Mouse (Mus musculus): ENCODE measurements around the gene Mtus2. TPM values are rescaled to one million over a fixed set of nuclear protein-coding genes. Genes with fewer than 3 reads are reported as not detected.
"Not testable (repeated sequence)": the region's sequence is repeated elsewhere in the genome, so short reads cannot be mapped to it uniquely, and the experiment has no call there.

Mtus2 gene
- polyA plus RNA-seq, 1 experiment from 2014 or later = 11.0 TPM

DNA sequence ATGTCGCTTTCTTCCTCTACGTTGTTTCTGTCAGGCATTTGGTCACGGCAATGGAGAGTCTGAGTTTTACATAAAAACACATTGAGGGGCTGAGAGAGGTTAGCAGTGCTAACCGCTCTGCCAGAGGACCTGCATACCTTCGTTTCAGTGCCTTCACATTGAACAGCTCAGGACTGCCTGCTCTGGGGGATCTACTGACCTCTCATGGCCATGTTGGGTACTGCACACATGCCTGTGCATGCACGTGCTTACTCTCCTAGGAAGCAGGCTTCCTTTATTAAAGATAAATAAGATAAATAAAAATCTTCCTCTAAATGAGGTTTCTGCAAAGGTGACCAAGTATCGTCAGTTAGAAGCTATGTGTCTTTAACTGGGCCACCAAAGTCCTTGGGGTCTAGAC lies 336.2 kb downstream of the Mtus2 start:
- Histone ChIP-seq H3K9me3 (no peaks in the 10 kb centered on the region; the same call in 1 of the 2 replicates), H3K36me3 (no peaks in the 10 kb centered on the region), H3K4me2 (replicated peaks) (no peak overlapping the region), H3K9ac (no peak overlapping the region), H3K4me1 (no peaks in the 10 kb centered on the region), H3K27me3 (no peaks in the 10 kb centered on the region), H3K27ac (no peak overlapping the region), H3K4me3 (no peak overlapping the region)
- WGBS = 79% methylated on average over 7 of the region's 7 CpGs
- no peak for ATAC-seq (ENCODE audit: insufficient number of reproducible peaks, insufficient read depth, low FRiP score, low TSS enrichment)

DNA sequence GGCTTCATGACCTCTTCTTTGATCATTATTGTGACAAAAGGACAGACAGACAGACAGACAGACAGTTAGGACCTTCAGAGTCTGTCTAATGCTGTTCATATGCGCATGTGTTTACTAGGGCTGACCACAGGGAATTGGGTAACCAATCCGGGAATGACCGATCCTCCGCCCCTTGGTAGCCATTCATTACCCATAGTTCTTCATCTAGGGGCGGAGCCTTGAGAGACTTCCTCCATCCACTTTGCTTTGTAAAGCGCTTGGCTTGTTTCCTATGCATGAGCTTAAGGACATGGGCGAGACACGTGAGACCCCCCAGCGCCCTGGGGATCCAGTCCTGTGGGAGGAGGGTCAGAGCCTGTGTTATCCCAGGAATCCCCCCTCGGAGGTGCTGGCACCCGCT lies 345.8 kb downstream of the Mtus2 start:
- H3K9ac ChIP-seq = no peak overlapping the region
- no peak overlapping the region for H3K4me3 ChIP-seq
- H3K4me1 ChIP-seq = no peaks in the 10 kb centered on the region
- H3K9me3 ChIP-seq = no peaks in the 10 kb centered on the region
- 78% methylated on average over 11 of the region's 11 CpGs for WGBS
- no peak for ATAC-seq (ENCODE audit: insufficient number of reproducible peaks, insufficient read depth, low FRiP score, low TSS enrichment)
- H3K27ac ChIP-seq = no peak overlapping the region
- H3K36me3 ChIP-seq = no peaks in the 10 kb centered on the region
- no peak overlapping the region for H3K4me2 ChIP-seq (replicated peaks)
- no peaks in the 10 kb centered on the region for H3K27me3 ChIP-seq

DNA sequence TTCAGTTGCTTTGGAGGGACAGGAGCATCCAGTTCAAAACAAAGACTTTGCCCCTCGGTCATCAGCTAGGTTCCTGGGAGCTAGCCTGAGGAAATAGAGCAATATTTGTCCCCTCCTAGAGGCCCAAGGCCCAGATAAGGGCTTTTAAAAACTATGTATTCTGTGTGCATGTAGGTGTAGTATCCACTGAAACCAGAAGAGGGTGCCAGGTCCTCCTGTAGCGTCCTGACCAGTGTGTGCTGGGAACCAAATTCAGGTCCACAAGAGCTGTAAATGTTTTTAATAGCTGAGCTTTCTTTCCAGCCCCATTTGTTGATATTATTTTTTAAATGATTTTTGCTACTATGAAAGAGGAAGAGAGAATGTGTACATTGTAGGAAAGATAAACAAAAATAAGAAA lies 347.0 kb downstream of the Mtus2 start:
- Histone ChIP-seq H3K9me3 (no peaks in the 10 kb centered on the region), H3K9ac (no peak overlapping the region), H3K36me3 (no peaks in the 10 kb centered on the region), H3K4me2 (replicated peaks) (no peak overlapping the region), H3K27me3 (no peaks in the 10 kb centered on the region), H3K4me1 (no peaks in the 10 kb centered on the region), H3K4me3 (no peak overlapping the region), H3K27ac (no peak overlapping the region)
- WGBS = 83% methylated on average over 2 of the region's 2 CpGs
- no peak for ATAC-seq (ENCODE audit: insufficient number of reproducible peaks, insufficient read depth, low FRiP score, low TSS enrichment)

DNA sequence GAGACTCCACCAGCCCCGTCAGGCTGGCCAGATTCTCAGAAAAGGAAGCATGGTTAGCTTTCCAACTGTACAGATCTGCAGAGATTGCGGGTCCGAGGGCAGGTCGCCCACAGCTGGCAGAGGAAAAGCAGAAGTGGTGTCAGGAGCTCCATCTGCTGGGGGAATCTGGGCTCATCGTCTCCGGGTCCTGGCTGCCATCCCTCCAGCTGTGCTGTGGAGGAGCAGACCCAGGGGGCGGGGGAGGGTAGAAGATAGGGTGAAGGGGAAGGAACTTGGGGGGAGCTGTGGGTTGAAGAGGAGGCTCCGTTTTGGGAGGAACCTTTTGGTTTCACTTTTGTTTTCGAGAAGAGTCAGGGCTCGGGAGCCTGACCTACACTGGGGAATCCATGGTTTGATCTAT lies 353.7 kb downstream of the Mtus2 start:
- WGBS = 72% methylated on average over 10 of the region's 10 CpGs
- Histone ChIP-seq H3K36me3 (no peaks in the 10 kb centered on the region), H3K9me3 (no peaks in the 10 kb centered on the region), H3K4me3 (no peak overlapping the region), H3K9ac (no peak overlapping the region), H3K4me1 (no peaks in the 10 kb centered on the region), H3K27me3 (no peaks in the 10 kb centered on the region), H3K27ac (no peak overlapping the region), H3K4me2 (replicated peaks) (no peak overlapping the region)
- no peak for ATAC-seq (ENCODE audit: insufficient number of reproducible peaks, insufficient read depth, low FRiP score, low TSS enrichment)

DNA sequence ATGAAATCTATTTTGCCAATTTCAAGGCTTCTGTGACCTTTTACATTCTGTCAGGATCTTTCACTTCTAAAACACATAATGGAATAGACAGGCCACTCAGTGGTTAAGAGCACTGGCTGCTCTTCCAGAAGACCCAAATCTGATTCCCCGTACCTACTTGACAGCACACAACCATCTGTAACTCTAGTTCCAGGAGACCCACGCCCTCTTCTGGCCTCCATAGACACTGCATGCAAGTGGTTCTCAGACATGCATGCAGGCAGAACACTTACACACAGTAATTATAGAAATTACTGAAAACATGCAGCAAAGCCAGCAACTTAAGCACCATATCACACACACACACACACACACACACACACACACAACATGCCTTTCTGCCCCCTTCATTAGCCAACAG lies 355.3 kb downstream of the Mtus2 start:
- H3K4me3 ChIP-seq = no peak overlapping the region
- no peak overlapping the region for H3K9ac ChIP-seq
- no peaks in the 10 kb centered on the region for H3K4me1 ChIP-seq
- H3K4me2 ChIP-seq (replicated peaks) = no peak overlapping the region
- ATAC-seq (ENCODE audit: insufficient number of reproducible peaks, insufficient read depth, low FRiP score, low TSS enrichment) = no peak
- H3K27me3 ChIP-seq = no peaks in the 10 kb centered on the region
- no peaks in the 10 kb centered on the region for H3K36me3 ChIP-seq
- 61% methylated on average over 2 of the region's 2 CpGs for WGBS
- no peaks in the 10 kb centered on the region for H3K9me3 ChIP-seq
- no peak overlapping the region for H3K27ac ChIP-seq

DNA sequence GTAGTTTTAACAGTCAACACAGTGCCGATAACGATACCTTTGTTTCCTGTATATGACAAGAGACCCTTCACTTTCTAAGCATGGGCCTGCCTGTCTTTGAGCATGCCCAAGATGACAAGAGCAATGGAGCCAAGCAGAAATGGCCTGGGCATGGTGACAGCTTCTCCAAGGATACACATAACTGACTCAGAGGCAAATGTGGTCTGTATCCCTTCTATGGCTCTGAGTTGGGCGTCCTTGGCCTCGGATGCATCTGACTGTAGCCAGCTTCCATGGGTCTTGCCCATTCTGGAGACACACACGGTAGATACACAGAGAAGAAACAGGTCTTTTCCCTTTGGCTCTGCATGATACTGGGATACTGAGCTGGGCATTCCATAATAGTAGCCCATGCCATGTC lies 357.8 kb downstream of the Mtus2 start:
- 94% methylated on average over 5 of the region's 5 CpGs for WGBS
- Histone ChIP-seq H3K36me3 (no peaks in the 10 kb centered on the region), H3K27me3 (no peaks in the 10 kb centered on the region), H3K9me3 (no peaks in the 10 kb centered on the region), H3K9ac (no peak overlapping the region), H3K27ac (no peak overlapping the region), H3K4me1 (no peaks in the 10 kb centered on the region), H3K4me3 (no peak overlapping the region), H3K4me2 (replicated peaks) (no peak overlapping the region)
- ATAC-seq (ENCODE audit: insufficient number of reproducible peaks, insufficient read depth, low FRiP score, low TSS enrichment) = no peak

DNA sequence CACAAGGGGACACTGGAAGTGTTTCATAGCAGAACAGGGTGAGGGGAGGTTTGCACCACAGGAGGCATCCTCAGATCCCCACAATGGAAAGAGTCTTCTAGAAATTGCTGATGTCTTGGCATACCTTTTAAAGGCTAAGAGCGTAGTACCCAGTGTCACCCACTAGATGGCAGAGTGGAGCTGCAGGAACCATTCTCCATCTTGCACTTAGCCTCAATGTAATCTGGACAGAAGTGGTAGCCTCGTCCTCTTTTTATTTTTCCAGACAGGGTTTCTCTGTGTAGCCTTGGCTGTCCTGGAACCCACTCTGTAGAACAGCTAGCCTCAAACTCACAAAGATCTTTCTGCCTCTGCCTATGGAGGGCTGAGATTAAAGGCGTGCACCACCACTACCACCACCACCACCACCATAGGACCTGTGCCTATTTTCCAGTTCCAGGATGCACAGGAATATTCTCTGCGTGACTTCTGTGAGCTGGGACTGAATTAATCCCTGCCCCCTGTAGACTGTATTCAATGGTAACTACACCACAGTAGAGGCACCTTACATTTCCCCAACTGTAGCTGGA lies 368.3 kb downstream of the Mtus2 start:
- 46% methylated on average over 4 of the region's 4 CpGs for WGBS
- ATAC-seq (ENCODE audit: insufficient number of reproducible peaks, insufficient read depth, low FRiP score, low TSS enrichment) = no peak

DNA sequence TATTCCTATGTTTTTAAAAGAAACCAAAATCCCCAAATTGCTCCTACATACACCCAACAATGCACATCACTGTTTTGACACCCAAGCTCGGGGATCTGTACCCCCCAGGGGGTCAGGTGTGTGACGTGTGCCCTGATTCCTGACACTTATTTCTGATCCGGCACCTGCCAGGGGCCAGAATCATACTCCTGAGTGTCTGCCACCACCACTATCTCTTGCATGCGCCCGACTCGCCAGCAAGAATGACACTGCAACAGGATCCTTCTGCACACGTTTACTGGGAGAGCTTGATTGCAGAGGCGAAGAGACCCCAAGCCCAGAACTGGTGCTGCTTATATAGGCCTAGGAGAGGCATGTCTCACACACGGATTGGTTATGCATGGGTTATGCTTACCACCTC lies 369.2 kb downstream of the Mtus2 start:
- not testable (repeated sequence) for H3K4me2 ChIP-seq (replicated peaks); H3K27me3 ChIP-seq; H3K4me1 ChIP-seq; H3K4me3 ChIP-seq; H3K9ac ChIP-seq; ATAC-seq (ENCODE audit: insufficient number of reproducible peaks, insufficient read depth, low FRiP score, low TSS enrichment); H3K9me3 ChIP-seq; H3K27ac ChIP-seq; H3K36me3 ChIP-seq
- WGBS = 92% methylated on average over 9 of the region's 9 CpGs

More for the DNA sequence above, 368.3 kb downstream of the Mtus2 start:
- no peak overlapping the region for H3K9ac ChIP-seq
- H3K4me1 ChIP-seq = no peaks in the 10 kb centered on the region
- H3K9me3 ChIP-seq = 0 out of 2 replicates have a peak, but pooled peaks cover 4% of the 10 kb centered on the region
- no peak overlapping the region for H3K27ac ChIP-seq
- H3K4me3 ChIP-seq = no peak overlapping the region
- no peak overlapping the region for H3K4me2 ChIP-seq (replicated peaks)
- H3K36me3 ChIP-seq = no peaks in the 10 kb centered on the region
- no peaks in the 10 kb centered on the region for H3K27me3 ChIP-seq

DNA sequence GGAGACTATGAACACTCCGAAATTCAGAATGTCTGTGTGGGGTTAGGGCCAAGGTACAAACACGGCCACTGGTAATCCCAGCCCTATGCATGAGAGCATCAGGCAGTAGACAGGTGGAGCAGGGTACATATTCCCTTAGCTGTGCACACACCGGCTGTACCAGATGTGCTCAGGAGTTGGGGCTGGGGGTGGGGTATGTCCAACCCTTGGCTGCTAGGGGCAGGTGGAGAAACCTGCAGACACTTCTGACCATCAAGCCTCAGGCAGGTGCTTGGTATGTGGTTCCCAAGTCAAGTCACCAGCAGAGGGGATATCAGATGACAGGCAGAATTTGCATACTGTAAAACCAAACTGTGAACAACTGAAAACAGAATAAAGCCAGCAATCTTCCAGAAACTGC lies 371.9 kb downstream of the Mtus2 start:
- Histone ChIP-seq H3K27ac (no peak overlapping the region), H3K4me2 (replicated peaks) (no peak overlapping the region), H3K36me3 (no peaks in the 10 kb centered on the region), H3K4me1 (no peaks in the 10 kb centered on the region), H3K4me3 (no peak overlapping the region), H3K9me3 (0 out of 2 replicates have a peak, but pooled peaks cover 4% of the 10 kb centered on the region), H3K27me3 (no peaks in the 10 kb centered on the region), H3K9ac (no peak overlapping the region)
- WGBS = 89% methylated on average over 3 of the region's 3 CpGs
- ATAC-seq (ENCODE audit: insufficient number of reproducible peaks, insufficient read depth, low FRiP score, low TSS enrichment) = no peak

DNA sequence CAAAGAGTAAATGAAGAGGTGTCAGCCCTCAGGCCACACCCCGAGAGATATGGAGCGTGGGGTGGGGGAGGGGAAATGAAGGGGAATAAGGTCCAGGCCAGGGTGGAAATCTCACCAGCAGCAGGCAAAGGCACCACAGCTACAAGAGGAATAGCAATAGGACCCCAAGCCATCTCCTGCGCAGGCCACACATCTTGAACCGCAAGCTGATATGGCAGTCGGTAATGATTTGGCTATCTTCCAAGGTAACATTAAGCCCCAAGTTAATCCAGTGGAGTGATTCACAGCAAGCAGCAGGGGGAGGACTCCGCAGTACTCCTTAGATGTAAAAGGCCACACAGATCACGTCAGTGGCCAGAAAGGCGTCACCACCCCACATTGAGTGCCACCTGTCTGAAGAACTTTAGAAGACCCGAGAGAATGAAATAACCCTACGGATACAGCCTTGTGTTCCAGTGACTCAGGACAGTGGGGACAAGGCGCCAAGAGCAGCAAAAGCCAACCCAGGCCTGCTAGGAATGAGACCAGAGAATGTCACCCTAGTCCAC lies 374.2 kb downstream of the Mtus2 start:
- H3K27me3 ChIP-seq = no peaks in the 10 kb centered on the region
- no peak overlapping the region for H3K4me3 ChIP-seq
- no peak overlapping the region for H3K27ac ChIP-seq
- H3K9ac ChIP-seq = no peak overlapping the region
- ATAC-seq (ENCODE audit: insufficient number of reproducible peaks, insufficient read depth, low FRiP score, low TSS enrichment) = no peak
- no peak overlapping the region for H3K4me2 ChIP-seq (replicated peaks)
- no peaks in the 10 kb centered on the region for H3K4me1 ChIP-seq
- WGBS = 77% methylated on average over 11 of the region's 11 CpGs
- H3K36me3 ChIP-seq = no peaks in the 10 kb centered on the region; the same call in 1 of the 2 replicates
- 0 out of 2 replicates have a peak, but pooled peaks cover under 1% of the 10 kb centered on the region for H3K9me3 ChIP-seq

DNA sequence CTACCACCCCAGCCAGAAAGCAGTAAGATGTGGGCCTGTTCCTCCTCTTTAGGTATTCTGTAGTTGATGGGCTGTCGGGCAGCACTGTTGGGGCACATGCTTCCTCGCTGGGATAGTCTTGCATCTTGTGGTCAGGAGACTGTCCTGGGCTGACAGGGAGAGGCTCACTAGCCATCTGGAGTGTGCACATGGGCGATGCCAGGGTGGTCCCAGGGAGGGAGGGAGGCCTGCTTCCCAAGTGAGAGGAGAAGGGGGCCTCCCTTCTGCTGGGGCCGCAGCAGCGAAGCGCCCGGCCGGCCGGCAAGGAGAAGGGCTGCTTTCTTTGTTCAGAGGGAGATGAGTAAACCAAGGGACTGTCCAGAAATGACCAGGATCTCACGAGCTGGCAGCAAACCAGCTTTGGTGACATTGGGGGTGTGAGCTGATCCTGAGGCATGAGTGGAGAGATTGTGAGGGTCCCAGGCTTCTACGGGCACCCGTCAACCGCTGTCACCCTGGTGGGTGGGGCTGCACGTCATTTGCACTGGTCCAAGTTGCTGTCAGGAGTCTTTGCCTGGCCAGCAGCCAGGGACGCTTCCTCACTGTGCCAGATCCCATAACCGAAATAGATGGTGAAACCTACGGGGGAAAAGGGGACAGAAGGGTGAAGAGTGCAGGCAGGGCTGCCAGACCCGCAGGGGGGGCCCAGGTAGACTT lies 375.0 kb downstream of the Mtus2 start:
- ATAC-seq (ENCODE audit: insufficient number of reproducible peaks, insufficient read depth, low FRiP score, low TSS enrichment) = 0 out of 2 replicates have a peak, but pooled peaks have one; percentile 17
- WGBS = 86% methylated on average over 18 of the region's 18 CpGs
- Histone ChIP-seq H3K36me3 (no peaks in the 10 kb centered on the region; the same call in 1 of the 2 replicates), H3K4me1 (no peaks in the 10 kb centered on the region), H3K4me2 (replicated peaks) (no peak overlapping the region), H3K9me3 (no peaks in the 10 kb centered on the region), H3K27me3 (no peaks in the 10 kb centered on the region), H3K4me3 (no peak overlapping the region), H3K9ac (no peak overlapping the region), H3K27ac (no peak overlapping the region)

DNA sequence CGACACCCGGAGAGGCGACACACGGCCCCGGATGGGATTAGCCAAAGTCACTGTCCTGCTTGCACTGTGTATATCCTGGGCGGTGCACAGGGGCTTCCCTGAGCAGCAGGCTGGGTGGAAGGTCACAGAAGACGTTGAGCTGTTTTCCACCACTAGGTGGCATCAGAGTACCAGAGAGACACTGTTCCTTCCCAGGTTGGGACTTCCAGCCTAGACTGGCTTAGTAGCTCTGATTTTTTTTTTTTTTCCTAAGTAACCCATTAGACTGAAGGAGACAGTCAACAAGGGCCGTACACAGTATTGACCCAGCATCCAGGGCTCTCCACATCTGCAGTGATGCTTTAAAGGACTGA lies 375.5 kb downstream of the Mtus2 start:
- WGBS = 29% methylated on average over 8 of the region's 8 CpGs
- no peaks in the 10 kb centered on the region for H3K27me3 ChIP-seq
- no peaks in the 10 kb centered on the region for H3K9me3 ChIP-seq
- H3K4me1 ChIP-seq = no peaks in the 10 kb centered on the region
- H3K27ac ChIP-seq = no peak overlapping the region
- no peaks in the 10 kb centered on the region; the same call in 1 of the 2 replicates for H3K36me3 ChIP-seq
- no peak overlapping the region for H3K4me2 ChIP-seq (replicated peaks)
- no peak overlapping the region for H3K4me3 ChIP-seq
- H3K9ac ChIP-seq = no peak overlapping the region
- peak; percentile 69; the same call in 1 of the 2 replicates for ATAC-seq (ENCODE audit: insufficient number of reproducible peaks, insufficient read depth, low FRiP score, low TSS enrichment)

Measured in embryonic facial prominence, embryonic 12.5 days (tissue).